Mouse (Mus musculus) heart, adult 2 months (tissue): ENCODE results near the gene Denr.

Source experiments
- CTCF ChIP-seq: fragments of 200-600 bp; IDR thresholded peaks from 2 replicates; pipeline ENCODE4 v1.8.1; 2022; ENCODE audit warnings: antibody characterized with exemption, mild to moderate bottlenecking, moderate library complexity
- POLR2A ChIP-seq: fragments of 200-500 bp; IDR thresholded peaks from 2 replicates; pipeline ENCODE4 v1.6.1; 2011; ENCODE audit warnings: mild to moderate bottlenecking, low read depth, low read length, control low read depth; ENCODE audit not compliant: insufficient read depth

GRCm38 (mm10) chr5:123974179-123974485 is 67.2 kb downstream of the Denr start:
- TF ChIP-seq POLR2A (no peak), CTCF (no peak)
